Mouse (Mus musculus) lung, embryonic 14.5 days (tissue): ENCODE data around the gene Prkca. TPM values are rescaled to one million over a fixed set of nuclear protein-coding genes. Genes with fewer than 3 reads are reported as not detected.
A peak's percentile ranks its signal among the peaks of the same experiment; 100 is the strongest.

ENCODE experiments used
- ATAC-seq: fragments of 200-750 bp; cut with Nextera tagmentation; 2 replicates; pipeline ENCODE4 v1.8.0; 2017; ENCODE audit warnings: mild to moderate bottlenecking, moderate TSS enrichment, moderate library complexity; ENCODE audit not compliant: insufficient read depth
- DNase-seq: peaks from one replicate; pipeline ENCODE4 v3.0.0-alpha.2; 2015
- H3K27ac ChIP-seq: fragments of 300-500 bp; sonication (generic); 2 replicates; pipeline ENCODE4 v1.5.1; 2014; ENCODE audit warnings: low read depth, mild to moderate bottlenecking, moderate library complexity
- H3K27me3 ChIP-seq: fragments of 300-500 bp; sonication (generic); 2 replicates; pipeline ENCODE4 v1.6.1; 2014; ENCODE audit warnings: low read length, control low read depth; ENCODE audit not compliant: insufficient read depth
- H3K36me3 ChIP-seq: fragments of 300-500 bp; sonication (generic); 2 replicates; pipeline ENCODE4 v1.6.1; 2014; ENCODE audit warnings: control low read depth; ENCODE audit not compliant: insufficient read depth
- H3K4me1 ChIP-seq: fragments of 300-500 bp; sonication (generic); 2 replicates; pipeline ENCODE4 v1.6.1; 2014; ENCODE audit warnings: antibody characterized with exemption, control low read depth; ENCODE audit not compliant: insufficient read depth
- H3K4me2 ChIP-seq: fragments of 300-500 bp; sonication (generic); 2 replicates; pipeline ENCODE4 v1.6.1; 2014; ENCODE audit warnings: mild to moderate bottlenecking
- H3K4me3 ChIP-seq: fragments of 300-500 bp; sonication (generic); 2 replicates; pipeline ENCODE4 v1.5.1; 2014; ENCODE audit warnings: low read depth, low read length
- H3K9ac ChIP-seq: fragments of 300-500 bp; sonication (generic); 2 replicates; pipeline ENCODE4 v1.6.1; 2014
- H3K9me3 ChIP-seq: fragments of 300-500 bp; sonication (generic); 2 replicates; pipeline ENCODE4 v1.6.1; 2016; ENCODE audit warnings: low read depth, low read length, control low read depth
- CTCF ChIP-seq: IDR thresholded peaks from 2 replicates; pipeline ENCODE4 v1.5.1; 2016; ENCODE audit warnings: antibody characterized with exemption, low read depth
- WGBS: fragments of 180-500 bp; shearing (Covaris S2); extraction: QIAGEN DNeasy Blood & Tissue Kit; methylation state at CpG from one replicate; pipeline ENCODE4 v1.1.7; 2014; 5-methylcytosine and 5-hydroxymethylcytosine counted together
- polyA plus RNA-seq: library from polyadenylated mRNA; unstranded; fragments of >200 nt; fragmentation: Nextera tagmentation; extraction: Ambion mirVana; gene quantifications from 2 replicates; pipeline ENCODE4 v1.2.1, GENCODE M21; 2014

Gene Prkca
- polyA plus RNA-seq, 1 experiment from 2014 or later = 11.8 TPM

- WGBS = 21% methylated on average over 11 of the region's 11 CpGs
Measured at GRCm38 (mm10) chr11:107992500-107992899, 351.2 kb downstream of the Prkca start.

DNA sequence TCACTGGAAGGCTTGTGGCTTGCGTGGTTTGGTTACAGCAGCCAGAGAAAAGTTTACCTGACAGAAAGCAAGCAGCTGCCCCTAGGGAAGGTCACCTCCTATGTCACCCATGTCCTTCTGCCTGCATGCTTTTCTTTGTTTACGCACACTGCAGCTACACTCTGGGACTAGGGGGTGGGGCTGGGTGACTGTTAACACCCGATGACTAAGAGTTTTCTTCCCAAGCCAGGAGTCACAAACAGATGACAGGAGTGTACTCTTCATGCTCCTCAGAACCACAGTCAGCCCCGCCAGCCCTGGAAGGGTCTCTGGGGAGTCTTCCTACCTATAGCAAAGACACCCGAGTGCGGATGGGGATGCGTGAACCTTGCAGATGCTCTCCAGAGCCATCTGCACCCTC, 351.7 kb downstream of the Prkca start:
- Histone ChIP-seq H3K4me3 (no peak overlapping the region), H3K36me3 (no peaks in the 10 kb centered on the region), H3K9ac (no peak overlapping the region), H3K27me3 (no peaks in the 10 kb centered on the region), H3K27ac (no peak overlapping the region), H3K4me2 (no peak overlapping the region), H3K4me1 (no peaks in the 10 kb centered on the region), H3K9me3 (no peaks in the 10 kb centered on the region)
- no peak for TF ChIP-seq CTCF
- 49% methylated on average over 7 of the region's 7 CpGs for WGBS
- ATAC-seq = 0 out of 2 replicates have a peak, but pooled peaks have one; percentile 38
- DNase-seq = no peak

More at GRCm38 (mm10) chr11:107992500-107992899, 351.2 kb downstream of the Prkca start:
- H3K4me2 ChIP-seq = no peak overlapping the region
- ATAC-seq (no peak), DNase-seq (no peak)
- H3K9ac ChIP-seq = no peak overlapping the region
- no peak overlapping the region for H3K27ac ChIP-seq
- H3K4me1 ChIP-seq = no peaks in the 10 kb centered on the region
- H3K27me3 ChIP-seq = no peaks in the 10 kb centered on the region
- TF ChIP-seq CTCF = no peak
- no peaks in the 10 kb centered on the region for H3K36me3 ChIP-seq
- H3K4me3 ChIP-seq = no peak overlapping the region
- no peaks in the 10 kb centered on the region for H3K9me3 ChIP-seq

DNA sequence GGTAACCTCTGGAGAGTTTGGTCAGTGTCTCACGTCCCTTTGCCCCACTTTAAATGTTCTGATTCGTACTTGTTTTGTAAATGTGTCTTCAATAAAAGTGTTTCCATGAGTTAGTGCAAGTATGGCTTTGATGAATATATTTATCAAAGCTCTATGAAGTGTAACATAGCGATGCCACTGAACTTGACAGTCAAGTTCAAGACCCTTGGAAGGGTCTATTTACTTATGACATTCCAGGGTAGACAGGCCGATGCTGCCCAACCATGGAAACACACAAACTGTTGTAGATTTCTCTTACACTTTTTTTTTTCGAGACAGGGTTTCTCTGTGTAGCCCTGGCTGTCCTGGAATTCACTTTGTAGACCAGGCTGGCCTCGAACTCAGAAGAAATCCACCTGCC, 354.5 kb downstream of the Prkca start:
- Histone ChIP-seq H3K36me3 (no peaks in the 10 kb centered on the region), H3K27me3 (no peaks in the 10 kb centered on the region), H3K4me1 (no peaks in the 10 kb centered on the region), H3K4me2 (no peak overlapping the region), H3K4me3 (no peak overlapping the region), H3K9me3 (no peaks in the 10 kb centered on the region), H3K9ac (no peak overlapping the region), H3K27ac (no peak overlapping the region)
- no peak for TF ChIP-seq CTCF
- DNase-seq (no peak), ATAC-seq (no peak)
- WGBS = 43% methylated on average over 6 of the region's 6 CpGs

DNA sequence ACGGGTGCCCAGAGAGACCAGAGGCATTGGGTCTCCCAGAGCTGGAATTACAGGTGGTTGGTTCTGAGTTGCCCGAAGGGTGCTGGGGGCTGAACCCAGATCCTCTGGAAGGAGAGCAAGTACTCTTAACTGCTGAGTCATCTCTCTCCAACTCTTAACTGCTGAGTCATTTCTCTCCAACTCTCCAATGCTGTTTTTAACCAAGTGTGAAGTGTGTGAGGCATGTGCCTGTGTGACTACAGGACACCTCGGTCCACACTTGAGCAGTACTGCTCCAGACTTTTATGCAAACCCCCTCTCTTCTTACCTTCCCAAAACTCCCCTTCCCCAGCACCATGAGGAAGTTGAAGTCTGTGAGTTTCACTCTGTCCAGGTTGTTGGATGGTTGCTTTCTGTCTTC, 357.8 kb downstream of the Prkca start:
- no peak overlapping the region for H3K27ac ChIP-seq
- no peaks in the 10 kb centered on the region for H3K9me3 ChIP-seq
- WGBS = 80% methylated on average over 3 of the region's 3 CpGs
- ATAC-seq (no peak), DNase-seq (no peak)
- no peak overlapping the region for H3K9ac ChIP-seq
- no peak overlapping the region for H3K4me2 ChIP-seq
- peaks cover 1% of the 10 kb centered on the region; the same call in 1 of the 2 replicates for H3K36me3 ChIP-seq
- H3K4me1 ChIP-seq = no peaks in the 10 kb centered on the region
- H3K4me3 ChIP-seq = no peak overlapping the region
- no peaks in the 10 kb centered on the region for H3K27me3 ChIP-seq
- TF ChIP-seq CTCF = no peak

DNA sequence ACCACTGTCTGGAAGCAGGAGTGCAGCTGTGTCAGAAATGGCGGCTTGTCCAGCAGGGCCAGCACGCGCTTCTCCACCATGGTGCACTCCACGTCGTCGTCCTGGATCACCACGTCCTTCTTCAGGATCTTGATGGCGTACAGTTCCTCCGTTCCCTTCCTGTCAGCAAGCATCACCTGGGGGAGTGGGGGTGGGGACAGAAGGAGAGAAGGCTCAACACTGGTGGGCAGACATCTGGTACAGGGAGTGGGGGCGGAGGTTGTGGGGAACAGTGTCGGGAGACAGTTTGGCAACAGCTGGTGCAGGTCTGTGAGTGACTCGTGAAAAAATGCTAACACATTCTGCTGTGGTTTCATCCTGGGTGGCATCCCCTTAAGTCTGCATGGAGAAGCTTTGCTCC, 359.8 kb downstream of the Prkca start:
- 72% methylated on average over 12 of the region's 12 CpGs for WGBS
- no peak for ATAC-seq
- Histone ChIP-seq H3K4me1 (no peaks in the 10 kb centered on the region), H3K27ac (no peak overlapping the region), H3K4me3 (no peak overlapping the region), H3K9ac (no peak overlapping the region), H3K27me3 (no peaks in the 10 kb centered on the region), H3K4me2 (no peak overlapping the region), H3K9me3 (no peaks in the 10 kb centered on the region), H3K36me3 (peaks cover 4% of the 10 kb centered on the region; the same call in 1 of the 2 replicates)
- TF ChIP-seq CTCF = no peak
- DNase-seq = no peak

- TF ChIP-seq CTCF = no peak
- Histone ChIP-seq H3K27ac (no peak overlapping the region), H3K9me3 (no peaks in the 10 kb centered on the region), H3K4me1 (no peaks in the 10 kb centered on the region), H3K4me3 (no peak overlapping the region), H3K4me2 (no peak overlapping the region), H3K36me3 (peaks cover 4% of the 10 kb centered on the region; the same call in 1 of the 2 replicates), H3K9ac (no peak overlapping the region), H3K27me3 (no peaks in the 10 kb centered on the region)
- 52% methylated on average over 5 of the region's 5 CpGs for WGBS
- ATAC-seq (no peak), DNase-seq (no peak)
Measured at GRCm38 (mm10) chr11:107983224-107983623, 360.5 kb downstream of the Prkca start.

GRCm38 (mm10) chr11:107982225-107982896, 361.4 kb downstream of the Prkca start:
- ATAC-seq (peak; percentile 82; the same call in 1 of the 2 replicates), DNase-seq (peak; percentile 89)
- 22% methylated on average over 16 of the region's 16 CpGs for WGBS
- Histone ChIP-seq H3K36me3 (peaks cover 4% of the 10 kb centered on the region; the same call in 1 of the 2 replicates), H3K4me3 (no peak overlapping the region), H3K4me1 (no peaks in the 10 kb centered on the region), H3K9me3 (no peaks in the 10 kb centered on the region), H3K4me2 (no peak overlapping the region), H3K9ac (no peak overlapping the region), H3K27me3 (no peaks in the 10 kb centered on the region), H3K27ac (no peak overlapping the region)
- peak; percentile 92 for TF ChIP-seq CTCF
